Mouse (Mus musculus) ES-E14 (cell line): ENCODE results near the gene Il24. TPM values are rescaled to one million over a fixed set of nuclear protein-coding genes. Genes with fewer than 3 reads are reported as not detected.

ENCODE experiments used
- DNase-seq: peaks from one replicate; pipeline ENCODE4 v3.0.0-alpha.2; 2013; ENCODE audit warnings: low read depth, low spot score
- H3K27ac ChIP-seq: 2 replicates; pipeline ENCODE4 v1.5.1; 2012; ENCODE audit warnings: low read depth, mild to moderate bottlenecking, low read length, moderate library complexity, mixed read lengths; ENCODE audit not compliant: poor library complexity, insufficient read depth, severe bottlenecking
- H3K36me3 ChIP-seq: 2 replicates; pipeline ENCODE4 v1.6.1; 2012; ENCODE audit warnings: mild to moderate bottlenecking, low read length, moderate library complexity, mixed read lengths; ENCODE audit not compliant: control insufficient read depth, poor library complexity, insufficient read depth, severe bottlenecking
- H3K4me1 ChIP-seq, 2 experiments: fragments of 150-350 bp in 1 of 2; sonication (generic) in 1 of 2; 2 replicates each; pipeline ENCODE4 v1.6.1; 2012; ENCODE audit warnings: low read length in 2 of 2, mild to moderate bottlenecking in 1 of 2, mixed read lengths in 1 of 2; ENCODE audit not compliant: control insufficient read depth in 2 of 2, insufficient read depth in 2 of 2, poor library complexity in 1 of 2
- H3K4me3 ChIP-seq, 2 experiments: fragments of 150-350 bp in 1 of 2; sonication (generic) in 1 of 2; 2 replicates each; pipeline ENCODE4 v1.5.1; 2012; ENCODE audit warnings: low read length in 2 of 2, low read depth in 1 of 2, mild to moderate bottlenecking in 1 of 2, mixed read lengths in 1 of 2; ENCODE audit not compliant: insufficient read depth in 1 of 2, poor library complexity in 1 of 2, severe bottlenecking in 1 of 2
- H3K9ac ChIP-seq: 2 replicates; pipeline ENCODE4 v1.6.1; 2012; ENCODE audit warnings: low read depth, mild to moderate bottlenecking, low read length, mixed read lengths; ENCODE audit not compliant: poor library complexity, insufficient read depth, severe bottlenecking
- H3K9me3 ChIP-seq: fragments of 150-350 bp; sonication (generic); 2 replicates; pipeline ENCODE4 v1.6.1; 2012; ENCODE audit warnings: low read depth, mild to moderate bottlenecking, low read length; ENCODE audit not compliant: control insufficient read depth, insufficient read depth
- CHD2 ChIP-seq: IDR thresholded peaks from 2 replicates; pipeline ENCODE4 v1.6.1; 2014; ENCODE audit warnings: mild to moderate bottlenecking, low read depth, low read length, inconsistent platforms
- HCFC1 ChIP-seq: IDR thresholded peaks from 2 replicates; pipeline ENCODE4 v1.6.1; 2012; ENCODE audit warnings: low read length, inconsistent platforms, borderline replicate concordance; ENCODE audit not compliant: insufficient read depth
- MAFK ChIP-seq: IDR thresholded peaks from 2 replicates; pipeline ENCODE4 v1.6.1; 2014; ENCODE audit warnings: mild to moderate bottlenecking, low read depth, low read length, inconsistent platforms; ENCODE audit not compliant: insufficient read depth
- ZC3H11A ChIP-seq: IDR thresholded peaks from 2 replicates; pipeline ENCODE4 v1.6.1; 2012; ENCODE audit warnings: low read depth, mild to moderate bottlenecking, inconsistent platforms, low read length, borderline replicate concordance
- ZNF384 ChIP-seq: IDR thresholded peaks from 2 replicates; pipeline ENCODE4 v1.6.1; 2012; ENCODE audit warnings: low read depth, low read length, inconsistent platforms
- in situ Hi-C, 2 experiments: fragments of 600-800 bp; cut with MboI; formaldehyde crosslinking; loops; one replicate each; pipeline ENCODE4 v1.15.1; 2025; ENCODE audit warnings: low sequenced_read_pairs in 2 of 2, inconsistent platforms in 1 of 2; ENCODE audit not compliant: unreplicated experiment in 2 of 2
- total RNA-seq: library from RNA; depleted of rRNA; stranded (reverse); fragments of 300-350 nt; gene quantifications from 2 replicates; pipeline ENCODE4 v1.2.3, GENCODE M21; 2012

The Il24 gene
- total RNA-seq, 1 experiment: 1.9 TPM

- Histone ChIP-seq H3K4me1 (no peaks in the 10 kb centered on the region), H3K27ac (no peak within 1 kb of the TSS), H3K9ac (no peak within 1 kb of the TSS), H3K36me3 (no peaks in the 10 kb centered on the region), H3K9me3 (no peaks in the 10 kb centered on the region), H3K4me3 (no peak within 1 kb of the TSS)
- TF ChIP-seq CHD2 (no peak), ZNF384 (no peak), MAFK (no peak), ZC3H11A (no peak), HCFC1 (no peak)
- no peak for DNase-seq
- in situ Hi-C loops: no loop called here
Observed at GRCm38 (mm10) chr1:130865541-130866221, 21.6 kb downstream of the Il24 start, which contains the start of gene Fcmr. Gene Fcmr (plus strand): TSS chr1:130865669.

- in situ Hi-C loops: no loop called here
- no peaks in the 10 kb centered on the region for H3K4me1 ChIP-seq
- H3K27ac ChIP-seq: no peak overlapping the region
- H3K9me3 ChIP-seq: no peaks in the 10 kb centered on the region
- no peaks in the 10 kb centered on the region for H3K36me3 ChIP-seq
- H3K9ac ChIP-seq: no peak overlapping the region
- no peak overlapping the region for H3K4me3 ChIP-seq
- TF ChIP-seq CHD2 (no peak), ZC3H11A (no peak), MAFK (no peak), HCFC1 (no peak), ZNF384 (no peak)
- DNase-seq: no peak
Observed at GRCm38 (mm10) chr1:130864741-130865140, 22.5 kb downstream of the Il24 start.

GRCm38 (mm10) chr1:130864238-130864637 is 23.0 kb downstream of the Il24 start:
- in situ Hi-C loops: no loop called here
- Histone ChIP-seq H3K9ac (no peak overlapping the region), H3K4me3 (no peak overlapping the region), H3K4me1 (no peaks in the 10 kb centered on the region), H3K27ac (no peak overlapping the region), H3K36me3 (no peaks in the 10 kb centered on the region), H3K9me3 (no peaks in the 10 kb centered on the region)
- DNase-seq: no peak
- no peak for TF ChIP-seq HCFC1
- no peak for TF ChIP-seq ZNF384
- TF ChIP-seq CHD2: no peak
- no peak for TF ChIP-seq MAFK
- no peak for TF ChIP-seq ZC3H11A

- no peak overlapping the region for H3K4me3 ChIP-seq
- H3K4me1 ChIP-seq: no peaks in the 10 kb centered on the region
- H3K27ac ChIP-seq: no peak overlapping the region
- DNase-seq: no peak
- TF ChIP-seq ZNF384 (no peak), CHD2 (no peak), ZC3H11A (no peak), HCFC1 (no peak)
- H3K9ac ChIP-seq: no peak overlapping the region
- in situ Hi-C loops: no loop called here
- no peaks in the 10 kb centered on the region for H3K36me3 ChIP-seq
- H3K9me3 ChIP-seq: no peaks in the 10 kb centered on the region
Observed at GRCm38 (mm10) chr1:130857456-130857855, 29.8 kb downstream of the Il24 start.

- in situ Hi-C loops: no loop called here
- Histone ChIP-seq H3K36me3 (no peaks in the 10 kb centered on the region), H3K27ac (no peak overlapping the region), H3K9me3 (no peaks in the 10 kb centered on the region), H3K4me3 (no peak overlapping the region), H3K9ac (no peak overlapping the region), H3K4me1 (no peaks in the 10 kb centered on the region)
- TF ChIP-seq MAFK: no peak
- TF ChIP-seq ZC3H11A: no peak
- no peak for TF ChIP-seq ZNF384
- no peak for DNase-seq
Observed at GRCm38 (mm10) chr1:130855723-130856122, 31.5 kb downstream of the Il24 start.
